Mouse (Mus musculus) small intestine, adult 2 months (tissue): ENCODE data around the gene Cdyl2.

Experiments
- CTCF ChIP-seq: fragments of 200-500 bp; IDR thresholded peaks from 2 replicates; pipeline ENCODE4 v1.5.1; 2012; ENCODE audit warnings: low read depth, mild to moderate bottlenecking, control low read depth, inconsistent platforms, low read length, moderate library complexity, mixed read lengths; ENCODE audit not compliant: insufficient replicate concordance, insufficient read length; ENCODE audit errors: extremely low read depth
- POLR2A ChIP-seq: fragments of 200-500 bp; IDR thresholded peaks from 2 replicates; pipeline ENCODE4 v1.6.1; 2012; ENCODE audit warnings: low read depth, mild to moderate bottlenecking, control low read depth, inconsistent platforms, low read length, moderate library complexity

GRCm38 (mm10) chr8:116533081-116533480 lies 199.7 kb downstream of the Cdyl2 start:
- TF ChIP-seq CTCF (no peak), POLR2A (no peak)
